Mouse (Mus musculus) hindbrain, embryonic 13.5 days (tissue): ENCODE results near the gene Esr1. TPM values are rescaled to one million over a fixed set of nuclear protein-coding genes. Genes with fewer than 3 reads are reported as not detected.

Experiments
- ATAC-seq: fragments of 200-750 bp; cut with Nextera tagmentation; 2 replicates; pipeline ENCODE4 v1.8.0; 2017; ENCODE audit warnings: moderate TSS enrichment; ENCODE audit not compliant: low FRiP score
- H3K27ac ChIP-seq: fragments of 300-500 bp; sonication (generic); 2 replicates; pipeline ENCODE4 v1.5.1; 2015; ENCODE audit warnings: inconsistent platforms, mild to moderate bottlenecking, moderate library complexity
- H3K27me3 ChIP-seq: fragments of 300-500 bp; sonication (generic); 2 replicates; pipeline ENCODE4 v1.6.1; 2015; ENCODE audit warnings: mild to moderate bottlenecking, inconsistent platforms
- H3K36me3 ChIP-seq: fragments of 300-500 bp; sonication (generic); 2 replicates; pipeline ENCODE4 v1.6.1; 2015; ENCODE audit warnings: mild to moderate bottlenecking, inconsistent platforms
- H3K4me1 ChIP-seq: fragments of 300-500 bp; sonication (generic); replicated peaks from 2 replicates; pipeline ENCODE4 v1.6.1; 2015; ENCODE audit warnings: inconsistent platforms
- H3K4me2 ChIP-seq: fragments of 300-500 bp; sonication (generic); 2 replicates; pipeline ENCODE4 v1.6.1; 2015; ENCODE audit warnings: inconsistent platforms, mild to moderate bottlenecking, moderate library complexity
- H3K4me3 ChIP-seq: fragments of 300-500 bp; sonication (generic); 2 replicates; pipeline ENCODE4 v1.5.1; 2015; ENCODE audit warnings: mild to moderate bottlenecking, inconsistent platforms
- H3K9ac ChIP-seq: fragments of 300-500 bp; sonication (generic); 2 replicates; pipeline ENCODE4 v1.6.1; 2015; ENCODE audit warnings: mild to moderate bottlenecking, inconsistent platforms
- H3K9me3 ChIP-seq: fragments of 300-500 bp; sonication (generic); 2 replicates; pipeline ENCODE4 v1.6.1; 2016; ENCODE audit warnings: inconsistent platforms
- WGBS: fragments of 180-500 bp; shearing (Covaris S2); methylation state at CpG from one replicate; pipeline ENCODE4 v1.1.7; 2015; 5-methylcytosine and 5-hydroxymethylcytosine counted together
- polyA plus RNA-seq: library from polyadenylated mRNA; unstranded; fragments of >200 nt; fragmentation: Nextera tagmentation; extraction: Ambion mirVana; gene quantifications from 2 replicates; pipeline ENCODE4 v1.2.1, GENCODE M21; 2015

The Esr1 gene
- polyA plus RNA-seq, 1 experiment from 2014 or later: 0.16 TPM

DNA sequence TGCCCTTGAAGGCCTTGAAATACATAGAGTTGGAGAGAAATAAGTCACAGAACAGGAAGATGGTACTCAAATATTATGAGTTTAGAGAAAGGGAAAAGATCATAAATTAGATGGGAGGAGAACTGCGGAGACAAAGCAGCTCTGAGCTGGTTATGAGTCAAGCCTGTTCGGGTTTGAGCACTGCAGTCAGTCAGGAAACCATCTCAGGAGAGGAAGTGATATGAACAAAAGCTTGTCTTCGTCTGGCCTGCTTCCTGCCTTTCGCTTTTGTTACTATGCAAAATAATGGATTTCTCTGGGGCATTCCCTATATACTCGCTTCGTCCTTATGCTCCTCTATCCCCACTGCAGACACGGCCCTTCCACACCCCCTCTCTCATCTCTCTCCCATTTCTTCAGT is 288.9 kb downstream of the Esr1 start:
- 73% methylated on average over 7 of the region's 7 CpGs for WGBS
- no peak overlapping the region for H3K9ac ChIP-seq
- ATAC-seq: no peak

DNA sequence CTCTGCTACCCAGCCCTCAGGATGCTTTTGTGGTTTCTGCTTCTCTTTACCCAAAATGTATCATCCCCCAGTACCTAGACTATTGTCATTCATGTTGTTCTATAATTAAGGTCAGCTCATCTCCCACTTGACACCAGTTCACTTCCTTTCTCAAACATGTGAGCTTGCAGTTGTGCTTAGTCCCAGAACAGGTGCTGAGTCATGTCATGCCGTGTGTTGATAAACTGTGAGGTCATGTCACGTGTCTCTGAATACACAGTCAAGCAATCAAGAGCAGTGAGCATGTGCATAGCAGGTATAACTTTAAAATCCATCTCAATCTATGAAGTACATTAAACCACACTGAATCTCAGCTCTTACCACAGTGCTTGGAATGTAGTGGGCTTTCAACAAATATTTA is 297.9 kb downstream of the Esr1 start:
- H3K4me2 ChIP-seq: no peak overlapping the region
- H3K9me3 ChIP-seq: no peaks in the 10 kb centered on the region
- ATAC-seq: no peak
- 90% methylated on average over 2 of the region's 2 CpGs for WGBS
- H3K9ac ChIP-seq: no peak overlapping the region
- H3K4me3 ChIP-seq: no peak overlapping the region
- no peaks in the 10 kb centered on the region for H3K4me1 ChIP-seq
- H3K27ac ChIP-seq: no peak overlapping the region
- H3K36me3 ChIP-seq: no peaks in the 10 kb centered on the region
- H3K27me3 ChIP-seq: no peaks in the 10 kb centered on the region

More for the DNA sequence above, 288.9 kb downstream of the Esr1 start:
- H3K9me3 ChIP-seq: no peaks in the 10 kb centered on the region
- no peaks in the 10 kb centered on the region for H3K4me1 ChIP-seq
- no peak overlapping the region for H3K27ac ChIP-seq
- H3K4me3 ChIP-seq: no peak overlapping the region
- no peaks in the 10 kb centered on the region for H3K36me3 ChIP-seq
- no peak overlapping the region for H3K4me2 ChIP-seq
- H3K27me3 ChIP-seq: no peaks in the 10 kb centered on the region

DNA sequence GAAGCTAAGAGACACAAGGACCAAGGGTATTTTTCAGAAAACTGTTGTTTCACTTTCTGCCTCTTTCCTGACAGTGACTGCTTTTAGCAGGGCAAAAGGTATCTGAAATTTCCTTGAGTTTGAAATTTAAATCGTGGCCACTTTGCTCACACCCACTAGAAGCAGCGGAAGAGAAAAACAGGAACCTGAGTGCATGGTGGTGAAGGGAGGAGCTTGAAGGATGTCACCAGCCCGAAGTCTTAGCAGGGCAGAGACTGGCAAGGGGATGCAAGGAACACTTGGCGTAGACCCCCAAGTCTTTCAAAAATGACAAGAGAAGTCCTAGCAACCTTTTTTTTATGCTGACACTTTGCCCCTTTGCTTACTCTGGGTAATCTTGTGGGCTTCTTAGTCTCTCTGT is 299.1 kb downstream of the Esr1 start:
- Histone ChIP-seq H3K4me1 (no peaks in the 10 kb centered on the region), H3K4me3 (no peak overlapping the region), H3K9me3 (no peaks in the 10 kb centered on the region), H3K9ac (no peak overlapping the region), H3K4me2 (no peak overlapping the region), H3K27me3 (no peaks in the 10 kb centered on the region), H3K36me3 (no peaks in the 10 kb centered on the region), H3K27ac (no peak overlapping the region)
- 89% methylated on average over 4 of the region's 4 CpGs for WGBS
- no peak for ATAC-seq

DNA sequence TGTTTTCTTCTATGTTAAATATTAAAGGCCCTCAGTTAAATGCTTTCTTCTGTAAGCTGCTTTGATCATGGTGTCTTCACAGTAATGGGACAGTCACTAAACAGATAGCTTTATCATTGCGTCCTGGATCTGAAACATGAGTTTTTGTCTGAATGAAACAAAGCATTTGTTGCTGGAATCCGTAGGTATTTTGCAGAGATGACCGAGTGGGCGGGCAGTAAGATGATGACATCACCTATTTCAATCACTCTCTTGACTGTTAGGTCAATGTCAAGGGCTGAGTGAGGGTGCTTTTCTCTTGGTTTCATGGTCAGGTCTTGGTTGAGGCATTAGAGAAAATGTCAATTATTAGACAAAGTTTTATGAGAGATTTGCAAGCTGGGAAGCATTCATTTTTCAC is 307.7 kb downstream of the Esr1 start:
- ATAC-seq: no peak
- no peaks in the 10 kb centered on the region for H3K36me3 ChIP-seq
- no peak overlapping the region for H3K27ac ChIP-seq
- 91% methylated on average over 4 of the region's 4 CpGs for WGBS
- no peak overlapping the region for H3K9ac ChIP-seq
- H3K4me1 ChIP-seq: no peaks in the 10 kb centered on the region
- H3K4me2 ChIP-seq: no peak overlapping the region
- H3K4me3 ChIP-seq: no peak overlapping the region
- no peaks in the 10 kb centered on the region for H3K27me3 ChIP-seq
- H3K9me3 ChIP-seq: no peaks in the 10 kb centered on the region

GRCm38 (mm10) chr10:4923616-4924015 is 312.2 kb downstream of the Esr1 start:
- H3K9ac ChIP-seq: no peak overlapping the region
- ATAC-seq: no peak
- no peak overlapping the region for H3K27ac ChIP-seq
- no peak overlapping the region for H3K4me3 ChIP-seq
- H3K9me3 ChIP-seq: no peaks in the 10 kb centered on the region
- no peak overlapping the region for H3K4me2 ChIP-seq
- 85% methylated on average over 2 of the region's 2 CpGs for WGBS
- H3K4me1 ChIP-seq: no peaks in the 10 kb centered on the region
- H3K27me3 ChIP-seq: no peaks in the 10 kb centered on the region
- H3K36me3 ChIP-seq: no peaks in the 10 kb centered on the region

DNA sequence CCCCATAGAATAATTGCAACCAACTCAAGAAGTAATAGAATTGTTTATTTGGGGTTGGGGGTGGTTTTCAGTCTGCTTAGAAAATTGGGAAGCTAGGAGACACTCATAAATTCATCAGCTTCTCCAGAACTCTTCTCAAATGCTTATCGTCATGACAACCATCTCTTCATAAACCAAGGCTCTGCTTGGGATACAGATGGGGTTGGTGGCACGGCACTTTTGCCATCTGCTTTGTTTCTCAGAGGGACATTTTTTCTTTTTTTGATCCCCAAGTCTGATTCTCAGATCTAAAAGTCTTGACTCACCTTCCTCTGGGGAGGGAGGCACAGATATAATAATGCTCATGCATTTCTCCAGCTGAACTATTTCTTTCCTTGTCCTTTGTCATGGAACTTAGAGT is 313.0 kb downstream of the Esr1 start:
- Histone ChIP-seq H3K27ac (no peak overlapping the region), H3K4me3 (no peak overlapping the region), H3K9me3 (no peaks in the 10 kb centered on the region), H3K9ac (no peak overlapping the region), H3K4me2 (no peak overlapping the region), H3K4me1 (no peaks in the 10 kb centered on the region), H3K27me3 (no peaks in the 10 kb centered on the region), H3K36me3 (no peaks in the 10 kb centered on the region)
- 75% methylated on average over 2 of the region's 2 CpGs for WGBS
- no peak for ATAC-seq

DNA sequence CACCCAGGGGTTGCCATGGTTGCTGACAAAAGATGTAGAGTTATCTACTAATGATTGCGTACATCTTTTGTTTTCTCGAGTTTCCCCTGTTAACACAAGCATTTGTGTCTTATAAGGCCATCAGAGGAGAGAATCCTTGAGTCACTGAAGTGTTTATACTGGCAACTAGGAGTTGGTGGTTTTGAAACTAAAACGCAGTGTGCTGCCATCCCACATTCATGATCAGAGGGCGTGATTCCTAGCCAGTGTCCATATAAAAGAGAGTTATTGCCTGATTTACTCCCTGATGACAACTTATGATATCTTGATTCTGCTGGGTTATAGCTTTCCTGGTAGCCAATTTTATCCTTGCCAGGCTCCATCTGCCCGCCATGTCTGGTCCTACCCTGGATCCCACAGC is 331.8 kb downstream of the Esr1 start:
- Histone ChIP-seq H3K27ac (no peak overlapping the region), H3K9ac (no peak overlapping the region), H3K4me1 (no peaks in the 10 kb centered on the region), H3K4me2 (no peak overlapping the region), H3K4me3 (no peak overlapping the region), H3K9me3 (no peaks in the 10 kb centered on the region), H3K27me3 (no peaks in the 10 kb centered on the region), H3K36me3 (no peaks in the 10 kb centered on the region)
- no peak for ATAC-seq
- WGBS: 81% methylated on average over 5 of the region's 5 CpGs

DNA sequence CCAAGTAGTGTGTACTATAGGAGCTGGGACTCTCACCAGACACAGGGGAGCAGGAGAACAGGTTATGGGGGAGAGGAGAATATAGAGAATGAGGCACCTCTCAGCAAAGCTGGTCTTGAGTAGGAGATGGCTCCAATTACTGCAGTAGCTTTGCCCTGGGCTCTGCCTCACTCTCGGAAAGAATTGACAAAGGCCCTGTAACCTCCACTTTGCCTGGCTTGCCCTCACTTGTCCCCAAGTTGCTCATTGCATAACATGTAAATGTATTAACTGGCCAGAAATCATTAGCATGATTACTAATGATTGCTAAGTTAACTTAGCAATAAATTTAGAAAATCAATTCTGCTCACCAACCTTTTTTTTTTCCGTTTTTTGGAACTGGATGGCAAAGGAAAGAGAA is 333.3 kb downstream of the Esr1 start:
- no peak overlapping the region for H3K27ac ChIP-seq
- H3K4me3 ChIP-seq: no peak overlapping the region
- no peaks in the 10 kb centered on the region for H3K27me3 ChIP-seq
- no peak for ATAC-seq
- no peak overlapping the region for H3K4me2 ChIP-seq
- H3K36me3 ChIP-seq: no peaks in the 10 kb centered on the region
- H3K9me3 ChIP-seq: no peaks in the 10 kb centered on the region
- WGBS: 71% methylated on average over 2 of the region's 2 CpGs
- H3K9ac ChIP-seq: no peak overlapping the region
- H3K4me1 ChIP-seq: no peaks in the 10 kb centered on the region

GRCm38 (mm10) chr10:4965768-4966167 is 354.4 kb downstream of the Esr1 start:
- H3K4me3 ChIP-seq: no peak overlapping the region
- H3K4me2 ChIP-seq: no peak overlapping the region
- WGBS: 31% methylated on average over 1 of the region's 1 CpGs
- H3K9me3 ChIP-seq: no peaks in the 10 kb centered on the region
- H3K27me3 ChIP-seq: no peaks in the 10 kb centered on the region
- no peak for ATAC-seq
- no peak overlapping the region for H3K9ac ChIP-seq
- no peak overlapping the region for H3K27ac ChIP-seq
- no peaks in the 10 kb centered on the region for H3K36me3 ChIP-seq
- H3K4me1 ChIP-seq: no peaks in the 10 kb centered on the region

- Histone ChIP-seq H3K4me2 (no peak overlapping the region), H3K27ac (no peak overlapping the region), H3K4me3 (no peak overlapping the region), H3K9ac (no peak overlapping the region), H3K36me3 (no peaks in the 10 kb centered on the region), H3K4me1 (no peaks in the 10 kb centered on the region), H3K9me3 (no peaks in the 10 kb centered on the region), H3K27me3 (no peaks in the 10 kb centered on the region)
- no peak for ATAC-seq
- 76% methylated on average over 7 of the region's 7 CpGs for WGBS
Observed at GRCm38 (mm10) chr10:4971156-4971555, 359.8 kb downstream of the Esr1 start.

GRCm38 (mm10) chr10:4971586-4971985 is 360.2 kb downstream of the Esr1 start:
- no peak overlapping the region for H3K4me3 ChIP-seq
- no peaks in the 10 kb centered on the region for H3K4me1 ChIP-seq
- no peaks in the 10 kb centered on the region for H3K36me3 ChIP-seq
- H3K4me2 ChIP-seq: no peak overlapping the region
- no peak overlapping the region for H3K9ac ChIP-seq
- no peaks in the 10 kb centered on the region for H3K9me3 ChIP-seq
- no peaks in the 10 kb centered on the region for H3K27me3 ChIP-seq
- ATAC-seq: no peak
- no peak overlapping the region for H3K27ac ChIP-seq

- no peak overlapping the region for H3K9ac ChIP-seq
- no peak overlapping the region for H3K4me2 ChIP-seq
- 70% methylated on average over 2 of the region's 2 CpGs for WGBS
- no peak for ATAC-seq
- no peaks in the 10 kb centered on the region for H3K36me3 ChIP-seq
- H3K27me3 ChIP-seq: no peaks in the 10 kb centered on the region
- H3K4me3 ChIP-seq: no peak overlapping the region
- no peaks in the 10 kb centered on the region for H3K9me3 ChIP-seq
- no peaks in the 10 kb centered on the region for H3K4me1 ChIP-seq
- no peak overlapping the region for H3K27ac ChIP-seq
Observed at GRCm38 (mm10) chr10:4972026-4972425, 360.6 kb downstream of the Esr1 start.

GRCm38 (mm10) chr10:4974246-4974645 is 362.9 kb downstream of the Esr1 start:
- Histone ChIP-seq H3K4me1 (no peaks in the 10 kb centered on the region), H3K9me3 (no peaks in the 10 kb centered on the region), H3K27me3 (no peaks in the 10 kb centered on the region), H3K4me2 (no peak overlapping the region), H3K9ac (no peak overlapping the region), H3K27ac (no peak overlapping the region), H3K36me3 (no peaks in the 10 kb centered on the region), H3K4me3 (no peak overlapping the region)
- ATAC-seq: no peak
- WGBS: 87% methylated on average over 4 of the region's 4 CpGs

DNA sequence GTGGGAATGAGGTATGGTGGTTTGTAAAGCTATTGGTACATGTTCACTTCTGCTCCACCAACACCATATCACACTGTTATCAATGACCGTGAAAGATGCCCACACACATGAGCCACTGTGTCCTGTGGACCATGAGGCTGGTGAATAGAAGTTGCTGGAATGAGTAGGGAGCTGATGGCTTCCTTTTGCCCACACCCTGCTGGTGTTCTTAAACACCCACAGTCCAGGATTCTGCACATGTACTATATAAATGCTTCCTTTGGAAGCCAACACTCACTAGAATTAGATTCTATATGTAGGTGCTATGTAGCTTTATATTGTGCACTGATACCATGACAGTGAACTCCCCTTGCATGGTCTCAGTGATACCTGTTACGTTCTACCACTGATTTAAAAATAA is 365.2 kb downstream of the Esr1 start:
- no peaks in the 10 kb centered on the region for H3K36me3 ChIP-seq
- H3K9me3 ChIP-seq: no peaks in the 10 kb centered on the region
- WGBS: 99% methylated on average over 2 of the region's 2 CpGs

More for the DNA sequence above, 365.2 kb downstream of the Esr1 start:
- Histone ChIP-seq H3K27me3 (no peaks in the 10 kb centered on the region), H3K4me2 (no peak overlapping the region), H3K9ac (no peak overlapping the region), H3K4me1 (no peaks in the 10 kb centered on the region), H3K27ac (no peak overlapping the region), H3K4me3 (no peak overlapping the region)
- no peak for ATAC-seq
